Mouse (Mus musculus): ENCODE results near the gene Gramd2. TPM values are rescaled to one million over a fixed set of nuclear protein-coding genes. Genes with fewer than 3 reads are reported as not detected.

Gramd2 gene
- polyA plus RNA-seq (2016; fragmentation: Nextera tagmentation; extraction: Ambion mirVana), result 0.14 and 0.46 TPM in 2 replicates

DNA sequence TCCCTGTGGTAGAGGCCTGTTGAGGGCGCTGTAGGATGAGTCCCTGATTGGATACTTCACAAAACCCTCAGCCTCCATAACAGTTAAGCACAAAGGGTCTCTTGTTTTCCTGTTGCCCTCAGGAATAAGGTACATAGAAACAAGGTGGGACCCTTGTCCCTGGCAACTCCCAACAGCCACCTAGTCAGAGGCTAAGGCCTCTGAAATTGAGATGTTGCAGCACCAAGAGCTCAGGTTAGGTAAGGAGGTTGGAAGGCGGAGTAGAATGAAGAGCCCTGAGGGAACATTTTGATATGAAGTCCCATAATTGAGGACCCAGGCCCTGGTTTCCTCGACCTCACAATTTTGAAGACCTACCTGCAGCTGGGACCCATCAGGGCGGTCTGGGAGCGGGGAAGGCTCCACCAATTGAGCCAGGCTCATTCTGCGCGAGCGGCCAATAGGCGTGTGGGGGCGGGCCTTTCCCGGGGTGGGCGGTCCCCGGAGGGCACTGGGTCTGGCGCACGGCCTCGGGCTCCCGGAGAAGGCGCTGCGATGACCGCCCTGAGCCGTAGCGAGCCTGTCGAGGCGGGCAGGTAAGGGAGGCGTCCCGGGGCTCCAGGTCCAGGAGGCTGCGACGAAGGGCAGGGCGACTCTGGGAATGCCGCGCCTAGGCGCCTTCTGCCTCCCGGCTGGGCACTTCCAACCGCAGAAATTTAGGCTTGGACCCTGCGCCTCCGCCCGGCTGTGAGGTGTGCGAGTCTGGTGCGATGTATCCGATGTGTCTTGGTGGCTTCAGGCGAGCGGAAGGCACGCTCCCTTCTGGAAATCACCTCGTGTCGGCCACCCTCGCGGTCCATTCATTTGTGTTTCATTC lies at the start of gene Gramd2:
Gene Gramd2, plus strand, starts transcription at position 467 of the 856 bp plus-strand sequence.
- H3K9me3 ChIP-seq, result no peaks in the 10 kb centered on the region
- H3K36me3 ChIP-seq, result peaks cover 51% of the 10 kb centered on the region
- H3K27me3 ChIP-seq (ENCODE audit: insufficient read depth, poor library complexity, severe bottlenecking), result peaks cover 27% of the 10 kb centered on the region
- H3K4me3 ChIP-seq, result peak within 1 kb of the TSS; percentile 57
- peak within 1 kb of the TSS; percentile 17; the same call in 1 of the 2 replicates for H3K27ac ChIP-seq
- peak; percentile 90 for DNase-seq (ENCODE audit: low spot score)
- peaks cover 16% of the 10 kb centered on the region for H3K4me1 ChIP-seq (replicated peaks)
- 1% methylated on average over 47 of the region's 47 CpGs for WGBS

DNA sequence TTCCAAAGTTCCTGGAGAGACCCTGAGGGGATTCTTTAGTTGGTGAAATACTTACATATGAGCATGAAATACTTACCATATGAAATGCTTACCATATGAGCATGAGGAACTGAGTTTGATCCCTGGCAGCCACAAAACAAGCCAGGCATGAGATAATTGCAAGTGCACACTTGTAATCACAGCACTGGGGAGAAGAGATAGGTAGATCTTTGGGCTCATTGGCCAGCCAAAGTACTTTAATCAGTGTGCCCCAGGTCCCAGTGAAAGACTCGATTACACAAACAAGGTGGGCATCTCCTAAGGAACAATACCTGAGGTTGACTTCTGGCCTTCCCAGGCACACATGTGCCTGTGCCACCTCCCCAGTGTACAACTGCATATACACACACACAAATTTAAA lies 41.6 kb upstream of the Gramd2 start:
- no peak for DNase-seq (ENCODE audit: low spot score)
- Histone ChIP-seq H3K27me3 (ENCODE audit: insufficient read depth, poor library complexity, severe bottlenecking) (no peaks in the 10 kb centered on the region), H3K36me3 (peaks cover 99% of the 10 kb centered on the region), H3K4me1 (replicated peaks) (no peaks in the 10 kb centered on the region), H3K27ac (no peak overlapping the region), H3K9me3 (no peaks in the 10 kb centered on the region), H3K4me3 (no peak overlapping the region)
- WGBS, result 91% methylated on average over 1 of the region's 1 CpGs

DNA sequence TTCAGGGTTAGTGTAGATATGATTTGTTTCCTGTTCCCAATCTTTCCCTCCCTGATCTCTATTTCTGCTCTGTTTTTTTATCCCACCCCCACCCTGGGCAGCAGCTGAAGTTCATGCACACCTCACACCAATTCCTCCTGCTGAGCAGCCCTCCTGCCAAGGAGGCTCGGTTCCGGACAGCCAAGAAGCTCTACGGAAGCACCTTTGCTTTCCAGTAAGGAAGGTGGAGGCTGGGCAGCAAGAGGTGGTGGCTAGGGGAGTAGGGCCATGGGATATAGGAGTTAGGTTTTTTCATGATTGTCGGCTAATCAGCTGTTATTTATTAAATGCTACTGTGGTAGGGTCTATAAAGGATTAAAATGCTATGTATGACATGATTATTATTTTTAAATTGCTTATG lies 40.0 kb upstream of the Gramd2 start:
- Histone ChIP-seq H3K9me3 (no peaks in the 10 kb centered on the region), H3K36me3 (peaks cover 94% of the 10 kb centered on the region), H3K4me3 (no peak overlapping the region), H3K27ac (no peak overlapping the region), H3K4me1 (replicated peaks) (no peaks in the 10 kb centered on the region), H3K27me3 (ENCODE audit: insufficient read depth, poor library complexity, severe bottlenecking) (no peaks in the 10 kb centered on the region)
- WGBS, result 92% methylated on average over 4 of the region's 4 CpGs
- no peak for DNase-seq (ENCODE audit: low spot score)

DNA sequence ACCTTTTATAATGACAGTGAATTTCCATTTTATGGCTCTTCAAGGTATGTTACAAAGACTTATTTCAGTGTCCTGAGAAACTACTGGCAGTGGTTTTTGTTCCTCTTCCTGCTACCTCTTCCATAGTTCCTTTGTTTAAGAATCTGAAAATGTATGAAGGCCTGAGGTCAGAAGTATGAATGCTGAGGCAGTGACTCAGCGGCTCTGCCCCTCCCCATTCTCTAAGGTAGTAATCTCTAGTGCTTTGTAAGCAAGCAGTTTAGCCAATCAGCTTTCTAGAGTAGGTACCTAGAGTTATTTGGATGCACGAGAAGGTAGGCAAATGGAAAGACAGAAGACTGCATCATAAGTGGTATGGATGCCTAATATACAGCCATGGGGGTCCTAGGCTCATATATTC lies 38.6 kb upstream of the Gramd2 start:
- Histone ChIP-seq H3K4me1 (replicated peaks) (no peaks in the 10 kb centered on the region), H3K4me3 (no peak overlapping the region), H3K9me3 (no peaks in the 10 kb centered on the region), H3K27ac (no peak overlapping the region), H3K36me3 (peaks cover 86% of the 10 kb centered on the region), H3K27me3 (ENCODE audit: insufficient read depth, poor library complexity, severe bottlenecking) (no peaks in the 10 kb centered on the region)
- 92% methylated on average over 2 of the region's 2 CpGs for WGBS
- no peak for DNase-seq (ENCODE audit: low spot score)

DNA sequence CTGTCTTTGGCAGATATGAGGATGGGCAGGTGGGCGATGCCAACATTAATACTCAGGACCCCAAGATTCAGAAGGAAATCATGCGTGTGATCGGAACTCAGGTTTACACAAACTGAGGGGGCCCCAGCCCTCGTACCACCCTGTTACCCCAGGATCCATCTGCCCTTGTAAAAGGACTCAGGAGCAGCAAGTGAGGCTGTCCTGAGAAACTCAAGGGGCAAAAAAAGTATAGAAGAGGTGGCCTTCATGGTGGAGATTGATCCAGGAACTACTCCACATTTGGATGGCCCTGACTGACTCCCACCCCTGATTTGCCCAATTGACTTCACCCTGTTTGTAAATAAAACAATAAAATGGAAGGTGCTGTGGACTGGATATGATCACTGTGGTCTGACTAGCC lies 30.0 kb upstream of the Gramd2 start:
- DNase-seq (ENCODE audit: low spot score), result no peak
- WGBS, result 94% methylated on average over 4 of the region's 4 CpGs
- no peak overlapping the region for H3K27ac ChIP-seq
- peaks cover 51% of the 10 kb centered on the region for H3K36me3 ChIP-seq
- H3K27me3 ChIP-seq (ENCODE audit: insufficient read depth, poor library complexity, severe bottlenecking), result no peaks in the 10 kb centered on the region
- H3K9me3 ChIP-seq, result no peaks in the 10 kb centered on the region
- no peak overlapping the region for H3K4me3 ChIP-seq
- no peaks in the 10 kb centered on the region for H3K4me1 ChIP-seq (replicated peaks)

DNA sequence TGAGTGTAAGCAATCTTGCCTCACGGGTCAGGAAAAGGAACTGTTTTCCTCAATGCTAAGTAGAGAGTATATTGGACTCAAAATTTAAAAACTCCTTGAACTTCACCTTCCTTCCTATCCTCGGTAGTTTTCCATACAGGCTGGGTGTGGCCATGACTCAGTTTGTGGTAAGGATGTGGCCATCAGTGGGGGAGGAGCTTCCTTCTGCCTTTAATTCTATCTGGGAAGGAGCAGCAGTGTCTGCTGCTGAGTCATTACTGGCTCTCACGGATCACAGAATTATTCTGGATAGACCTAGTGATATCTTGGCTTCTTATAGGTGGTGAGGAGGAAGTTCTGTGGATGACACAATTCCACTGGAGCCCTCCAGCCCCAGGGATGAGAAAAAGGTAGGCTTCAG lies 26.6 kb upstream of the Gramd2 start:
- Histone ChIP-seq H3K27me3 (ENCODE audit: insufficient read depth, poor library complexity, severe bottlenecking) (no peaks in the 10 kb centered on the region), H3K27ac (no peak overlapping the region), H3K36me3 (peaks cover 38% of the 10 kb centered on the region), H3K9me3 (no peaks in the 10 kb centered on the region), H3K4me3 (no peak overlapping the region), H3K4me1 (replicated peaks) (peaks cover 13% of the 10 kb centered on the region)
- WGBS, result 38% methylated on average over 3 of the region's 3 CpGs
- no peak for DNase-seq (ENCODE audit: low spot score)

DNA sequence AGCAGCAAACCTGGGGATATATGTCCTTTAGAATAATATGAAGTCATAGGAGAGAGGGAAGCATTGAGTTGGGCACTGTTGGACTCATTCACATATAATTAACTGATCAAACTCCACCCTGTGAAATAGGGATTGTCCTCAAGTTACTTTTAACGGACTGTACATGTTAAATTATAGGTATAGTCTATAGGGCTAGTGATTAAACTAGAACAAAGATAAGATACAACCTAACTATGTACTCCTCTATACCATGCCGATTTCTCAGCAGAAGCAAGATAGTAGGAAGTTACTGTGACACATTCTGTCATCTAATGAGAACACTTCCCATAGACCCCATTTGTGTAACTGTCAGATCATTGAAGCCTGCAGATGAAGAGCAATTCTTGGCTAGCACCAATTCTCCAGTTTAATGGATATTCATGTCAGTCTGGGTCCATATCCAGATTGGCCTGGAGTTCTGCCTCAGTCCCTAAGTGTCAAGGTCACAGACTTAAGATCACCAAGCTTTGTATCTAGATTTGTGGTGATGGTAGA lies 25.4 kb upstream of the Gramd2 start:
- H3K27ac ChIP-seq, result no peak overlapping the region
- 86% methylated on average over 2 of the region's 2 CpGs for WGBS
- peaks cover 37% of the 10 kb centered on the region for H3K36me3 ChIP-seq
- H3K27me3 ChIP-seq (ENCODE audit: insufficient read depth, poor library complexity, severe bottlenecking), result no peaks in the 10 kb centered on the region
- no peak overlapping the region for H3K4me3 ChIP-seq
- no peak for DNase-seq (ENCODE audit: low spot score)
- peaks cover 24% of the 10 kb centered on the region for H3K4me1 ChIP-seq (replicated peaks)
- no peaks in the 10 kb centered on the region for H3K9me3 ChIP-seq

DNA sequence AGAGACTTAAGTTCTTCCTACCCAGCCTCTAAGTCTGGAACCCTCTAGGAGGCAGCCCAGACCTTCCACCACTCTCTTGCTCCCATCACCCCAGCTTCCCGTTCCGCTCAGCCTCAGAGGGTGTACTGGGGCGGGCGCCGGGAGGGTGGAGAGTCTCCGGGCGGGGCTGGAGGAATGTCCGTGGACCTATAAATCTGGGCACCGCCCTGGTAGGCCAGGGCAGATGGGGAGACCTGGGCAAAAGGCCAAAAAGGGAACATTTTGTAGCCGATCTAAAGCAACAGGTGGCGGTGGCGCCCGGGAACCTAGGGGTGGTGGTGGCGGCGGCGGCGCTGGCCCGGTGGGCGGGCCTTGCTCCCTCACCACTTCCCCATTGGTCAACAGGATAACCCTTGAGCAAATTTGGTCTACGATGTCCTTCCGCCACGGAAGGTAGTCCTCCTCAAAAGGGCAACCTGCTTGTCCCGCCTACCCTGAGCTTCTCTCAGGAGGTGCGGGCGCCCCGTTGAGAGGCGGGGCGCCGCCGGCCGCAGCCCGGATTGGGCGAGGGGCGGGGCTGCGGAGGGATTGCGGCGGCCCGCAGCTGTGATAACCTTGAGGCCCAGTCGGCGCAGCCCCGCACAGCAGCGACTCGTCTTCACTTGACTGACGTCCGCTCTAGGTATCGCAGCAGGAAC lies 23.8 kb upstream of the Gramd2 start, which contains the start of gene Pkm:
Gene Pkm, plus strand, starts transcription at position 411 of the 677 bp plus-strand sequence.
- Histone ChIP-seq H3K9me3 (no peaks in the 10 kb centered on the region), H3K4me3 (peak within 1 kb of the TSS; percentile 95), H3K27me3 (ENCODE audit: insufficient read depth, poor library complexity, severe bottlenecking) (no peaks in the 10 kb centered on the region), H3K36me3 (peaks cover 37% of the 10 kb centered on the region), H3K27ac (peak within 1 kb of the TSS; percentile 100), H3K4me1 (replicated peaks) (peaks cover 40% of the 10 kb centered on the region)
- peak; percentile 98 for DNase-seq (ENCODE audit: low spot score)
- WGBS, result under 1% methylated on average over 45 of the region's 46 CpGs

DNA sequence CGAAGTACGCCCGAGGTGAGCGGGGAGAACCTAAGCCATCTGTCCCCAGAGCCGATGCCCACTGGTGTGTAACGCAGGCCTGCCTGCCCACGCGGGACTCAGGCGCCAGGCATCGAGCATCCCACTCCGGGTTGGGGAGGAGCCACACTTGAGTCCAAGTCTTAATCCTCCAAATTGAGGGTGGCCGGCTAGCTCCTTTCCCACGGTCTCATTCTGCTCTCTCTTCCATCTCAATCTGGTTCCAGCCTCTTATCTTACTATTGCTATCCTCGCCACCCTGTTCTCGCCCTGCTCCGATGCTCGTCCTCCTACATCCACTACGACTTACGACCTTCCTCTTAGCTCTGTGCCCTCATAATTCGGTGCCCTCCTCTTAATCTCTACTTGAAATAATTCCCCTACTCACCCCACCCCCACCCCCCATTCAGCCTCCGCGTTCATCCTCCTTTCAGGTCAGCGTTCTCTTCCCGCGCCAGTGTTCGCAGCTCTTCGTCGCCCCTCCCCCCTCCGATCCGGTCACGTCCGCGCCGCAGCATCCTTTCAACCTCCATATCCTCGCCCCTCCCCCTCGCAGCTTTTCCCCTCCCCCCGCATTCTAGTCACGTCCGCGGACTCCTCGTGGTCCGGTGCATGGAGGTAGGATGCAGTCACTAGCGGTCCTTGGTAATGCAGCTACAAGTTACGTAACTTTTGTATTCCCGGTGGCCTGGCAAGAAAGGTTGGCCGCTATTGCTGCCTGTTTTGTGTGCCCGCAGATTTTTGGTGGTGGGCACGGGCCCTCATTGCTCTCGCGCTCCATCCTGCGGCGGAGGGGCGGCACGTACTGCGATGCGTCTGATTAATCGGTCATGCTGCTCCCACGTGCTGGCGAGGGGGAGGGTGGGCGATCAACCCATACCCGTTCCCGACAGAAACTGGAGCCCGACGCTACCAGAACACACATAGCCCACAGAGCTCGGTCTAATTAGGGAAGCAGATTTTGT lies 23.0 kb upstream of the Gramd2 start:
- peaks cover 48% of the 10 kb centered on the region for H3K4me1 ChIP-seq (replicated peaks)
- H3K9me3 ChIP-seq, result no peaks in the 10 kb centered on the region
- WGBS, result under 1% methylated on average over 65 of the region's 65 CpGs
- H3K4me3 ChIP-seq, result peak overlapping the region; percentile 95
- H3K27me3 ChIP-seq (ENCODE audit: insufficient read depth, poor library complexity, severe bottlenecking), result no peaks in the 10 kb centered on the region
- H3K36me3 ChIP-seq, result peaks cover 37% of the 10 kb centered on the region
- DNase-seq (ENCODE audit: low spot score), result peak; percentile 95
- peak overlapping the region; percentile 100 for H3K27ac ChIP-seq

DNA sequence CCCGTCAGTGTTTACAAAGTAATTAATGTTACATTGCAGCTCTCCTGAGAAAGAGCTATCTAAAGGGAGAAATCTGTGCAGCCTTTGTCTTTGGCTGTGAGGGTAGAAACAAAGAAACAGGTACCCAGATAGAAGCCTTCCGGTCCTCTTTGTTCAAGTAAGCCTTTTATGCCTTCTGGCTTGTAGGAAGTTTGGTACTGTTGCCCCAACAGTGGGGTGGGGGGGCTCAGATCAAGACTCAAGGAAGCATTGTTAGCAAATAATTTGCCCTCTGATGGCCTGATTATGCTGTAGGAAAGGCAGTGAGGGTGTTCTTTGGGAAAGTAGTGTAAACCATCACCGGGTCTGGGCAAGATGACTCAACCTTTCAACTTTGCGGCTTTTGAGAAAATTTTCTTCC lies 21.8 kb upstream of the Gramd2 start:
- H3K4me1 ChIP-seq (replicated peaks), result peaks cover 60% of the 10 kb centered on the region
- 7% methylated on average over 4 of the region's 4 CpGs for WGBS
- DNase-seq (ENCODE audit: low spot score), result no peak

DNA sequence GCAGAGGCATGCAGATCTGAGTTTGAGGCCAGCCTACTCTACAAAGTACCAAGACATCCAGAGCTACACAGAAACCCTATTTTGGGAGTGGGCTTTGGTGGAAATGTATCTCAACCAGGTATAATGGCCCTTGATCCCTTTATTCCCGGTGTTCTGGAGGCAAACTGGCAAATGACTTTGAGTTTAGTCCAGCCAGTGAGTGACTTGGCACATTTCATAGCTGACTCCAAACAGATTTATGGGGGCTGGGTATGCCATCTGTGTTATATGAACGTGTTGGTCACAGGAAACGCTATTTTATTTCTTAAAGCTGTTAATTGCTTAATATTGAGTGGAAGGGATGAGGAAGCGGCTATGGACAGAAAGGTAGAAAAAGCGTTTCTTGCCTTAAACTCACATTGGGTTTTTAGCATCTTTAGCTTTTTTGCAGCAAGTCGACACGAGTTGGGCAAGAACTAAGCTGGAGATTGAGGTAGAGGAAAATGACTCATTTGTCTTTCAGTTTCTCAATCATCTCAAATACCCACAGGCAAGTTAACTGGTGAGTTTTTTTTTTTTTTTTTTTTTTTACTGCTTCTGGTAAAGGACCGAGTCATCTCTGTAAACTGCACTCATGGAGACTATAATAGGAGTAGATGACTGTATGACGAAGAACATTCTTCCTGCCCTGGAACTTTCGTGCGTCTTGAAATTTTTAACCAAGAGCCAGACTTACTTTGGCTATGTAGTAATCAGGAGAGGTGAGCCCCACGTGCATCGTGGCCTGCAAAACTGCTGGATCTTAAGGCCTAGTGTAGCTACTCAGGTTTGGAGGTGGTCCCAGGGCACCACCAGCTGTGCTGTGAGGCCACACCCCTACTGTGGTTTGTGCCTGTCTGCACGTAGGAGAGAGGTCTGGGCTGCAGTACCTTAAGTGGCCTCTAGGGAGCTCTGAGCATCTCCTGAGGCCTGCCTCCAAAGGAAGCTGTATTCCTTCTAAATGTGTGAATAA lies 20.6 kb upstream of the Gramd2 start:
- 29% methylated on average over 14 of the region's 14 CpGs for WGBS

More for the DNA sequence above, 21.8 kb upstream of the Gramd2 start:
- Histone ChIP-seq H3K27me3 (ENCODE audit: insufficient read depth, poor library complexity, severe bottlenecking) (no peaks in the 10 kb centered on the region), H3K9me3 (no peaks in the 10 kb centered on the region), H3K27ac (peak overlapping the region; percentile 100), H3K36me3 (peaks cover 46% of the 10 kb centered on the region), H3K4me3 (peak overlapping the region; percentile 95)

More for the DNA sequence above, 20.6 kb upstream of the Gramd2 start:
- Histone ChIP-seq H3K9me3 (no peaks in the 10 kb centered on the region), H3K27me3 (ENCODE audit: insufficient read depth, poor library complexity, severe bottlenecking) (no peaks in the 10 kb centered on the region), H3K36me3 (peaks cover 58% of the 10 kb centered on the region), H3K27ac (peak overlapping the region; percentile 100), H3K4me3 (peak overlapping the region; percentile 95), H3K4me1 (replicated peaks) (peaks cover 69% of the 10 kb centered on the region)
- DNase-seq (ENCODE audit: low spot score), result peak; percentile 89

Data from hindbrain, embryonic 10.5 days (tissue).